Mouse (Mus musculus) lung, postnatal 0 days (tissue): ENCODE measurements at regions not wholly inside any gene's neighbourhood (a gene's known extent, or its start where the extent isn't known, plus 50 kb on each side); places are given as distances from the start of the nearest gene placed in this dataset.

Source experiments
- ATAC-seq: fragments of 200-750 bp; cut with Nextera tagmentation; 2 replicates; pipeline ENCODE4 v1.8.0; 2017; ENCODE audit warnings: moderate library complexity
- DNase-seq: peaks from one replicate; pipeline ENCODE4 v3.0.0-alpha.2; 2016; ENCODE audit warnings: low spot score
- H3K27ac ChIP-seq: fragments of 300-500 bp; sonication (generic); 2 replicates; pipeline ENCODE4 v1.5.1; 2014; ENCODE audit warnings: antibody characterized with exemption, mild to moderate bottlenecking, low read length, mixed read lengths
- H3K27me3 ChIP-seq: fragments of 300-500 bp; sonication (generic); replicated peaks from 2 replicates; pipeline ENCODE4 v1.6.1; 2014; ENCODE audit warnings: low read length, mixed read lengths; ENCODE audit not compliant: insufficient read depth
- H3K36me3 ChIP-seq: fragments of 300-500 bp; sonication (generic); 2 replicates; pipeline ENCODE4 v1.6.1; 2014; ENCODE audit warnings: low read length, mixed read lengths; ENCODE audit not compliant: insufficient read depth
- H3K4me1 ChIP-seq: fragments of 300-500 bp; sonication (generic); 2 replicates; pipeline ENCODE4 v1.6.1; 2014; ENCODE audit warnings: antibody characterized with exemption, low read depth, low read length, mixed read lengths; ENCODE audit not compliant: insufficient read depth
- H3K4me2 ChIP-seq: fragments of 300-500 bp; sonication (generic); replicated peaks from 2 replicates; pipeline ENCODE4 v1.6.1; 2014; ENCODE audit warnings: low read depth, mild to moderate bottlenecking, low read length, moderate library complexity, mixed read lengths
- H3K4me3 ChIP-seq: fragments of 300-500 bp; sonication (generic); 2 replicates; pipeline ENCODE4 v1.5.1; 2014; ENCODE audit warnings: low read depth, low read length
- H3K9ac ChIP-seq: fragments of 300-500 bp; sonication (generic); replicated peaks from 2 replicates; pipeline ENCODE4 v1.6.1; 2014; ENCODE audit warnings: low read depth, mild to moderate bottlenecking
- H3K9me3 ChIP-seq: fragments of 300-500 bp; sonication (generic); 2 replicates; pipeline ENCODE4 v1.6.1; 2016; ENCODE audit warnings: low read length, mixed read lengths
- CTCF ChIP-seq: IDR thresholded peaks from 2 replicates; pipeline ENCODE4 v1.5.1; 2016; ENCODE audit warnings: antibody characterized with exemption, mild to moderate bottlenecking
- EP300 ChIP-seq: IDR thresholded peaks from 2 replicates; pipeline ENCODE4 v1.6.1; 2016; ENCODE audit warnings: antibody characterized with exemption, mild to moderate bottlenecking, control low read depth
- WGBS: fragments of 180-500 bp; shearing (Covaris S2); extraction: QIAGEN DNeasy Blood & Tissue Kit; methylation state at CpG from one replicate; pipeline ENCODE4 v1.1.7; 2014; 5-methylcytosine and 5-hydroxymethylcytosine counted together

DNA sequence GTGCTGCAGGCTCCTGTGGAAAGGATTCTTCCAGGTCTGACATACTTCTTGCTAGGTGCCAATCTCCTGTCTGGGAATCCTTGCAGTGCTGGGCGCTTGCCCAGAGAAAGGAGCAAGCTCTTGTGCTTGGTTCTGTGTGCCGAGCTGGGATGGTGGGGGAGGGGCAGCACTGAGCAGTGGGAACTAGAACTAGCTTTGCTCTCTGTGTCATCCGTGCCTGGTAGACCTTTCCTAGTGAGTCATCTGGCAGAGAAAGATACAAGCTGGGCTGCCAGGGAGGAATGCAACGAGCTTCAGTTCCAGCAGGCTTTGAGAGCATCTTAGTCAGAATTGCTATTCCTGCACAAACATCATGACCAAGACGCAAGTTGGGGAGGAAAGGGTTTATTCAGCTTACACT is 108.6 kb downstream of the 1810013L24Rik start:
- H3K27ac ChIP-seq: no peak overlapping the region
- no peaks in the 10 kb centered on the region for H3K9me3 ChIP-seq
- ATAC-seq (no peak), DNase-seq (peak; percentile 8)
- H3K9ac ChIP-seq: no peak overlapping the region
- H3K4me3 ChIP-seq: no peak overlapping the region
- H3K4me2 ChIP-seq: no peak overlapping the region
- no peaks in the 10 kb centered on the region for H3K36me3 ChIP-seq
- H3K4me1 ChIP-seq: no peaks in the 10 kb centered on the region
- TF ChIP-seq EP300 (no peak), CTCF (no peak)
- H3K27me3 ChIP-seq: no peaks in the 10 kb centered on the region
- 24% methylated on average over 5 of the region's 5 CpGs for WGBS

DNA sequence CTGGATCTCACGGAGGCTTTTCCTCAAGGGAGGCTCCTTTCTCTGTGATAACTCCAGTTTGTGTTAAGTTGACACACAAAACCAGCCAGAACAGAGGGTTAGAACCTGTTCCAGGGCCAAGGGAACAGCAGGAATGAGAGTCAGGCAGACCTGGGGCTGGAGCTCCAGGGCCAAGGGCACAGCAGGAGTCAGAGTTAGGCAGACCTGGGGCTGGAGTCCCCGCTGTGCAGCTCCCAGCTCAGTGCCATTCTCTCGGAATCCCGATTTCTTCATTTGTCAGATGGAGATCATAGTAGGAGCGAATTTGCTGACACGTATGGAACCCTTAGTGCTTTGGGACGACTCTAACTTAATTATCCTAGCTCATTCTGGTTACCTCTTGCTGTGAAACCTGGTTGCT is 109.2 kb downstream of the 1810013L24Rik start:
- Histone ChIP-seq H3K4me1 (no peaks in the 10 kb centered on the region), H3K9ac (no peak overlapping the region), H3K36me3 (no peaks in the 10 kb centered on the region), H3K9me3 (no peaks in the 10 kb centered on the region), H3K27me3 (no peaks in the 10 kb centered on the region), H3K4me3 (no peak overlapping the region), H3K4me2 (no peak overlapping the region), H3K27ac (no peak overlapping the region)
- DNase-seq: no peak
- ATAC-seq: no peak
- no peak for TF ChIP-seq CTCF
- no peak for TF ChIP-seq EP300
- WGBS: 48% methylated on average over 7 of the region's 7 CpGs

GRCm38 (mm10) chr16:8944412-8945102 is 114.7 kb downstream of the 1810013L24Rik start:
- no peaks in the 10 kb centered on the region for H3K27me3 ChIP-seq
- no peak for DNase-seq
- no peak overlapping the region for H3K4me2 ChIP-seq
- WGBS: 28% methylated on average over 5 of the region's 5 CpGs
- H3K9ac ChIP-seq: no peak overlapping the region
- H3K9me3 ChIP-seq: no peaks in the 10 kb centered on the region
- H3K36me3 ChIP-seq: no peaks in the 10 kb centered on the region
- no peak overlapping the region for H3K4me3 ChIP-seq
- no peak for ATAC-seq
- H3K27ac ChIP-seq: no peak overlapping the region
- TF ChIP-seq EP300: no peak
- TF ChIP-seq CTCF: no peak
- H3K4me1 ChIP-seq: no peaks in the 10 kb centered on the region

- H3K36me3 ChIP-seq: no peaks in the 10 kb centered on the region
- ATAC-seq (no peak; the same call in 1 of the 2 replicates), DNase-seq (peak; percentile 21)
- H3K4me2 ChIP-seq: no peak overlapping the region
- H3K9me3 ChIP-seq: no peaks in the 10 kb centered on the region
- no peak overlapping the region for H3K9ac ChIP-seq
- H3K4me1 ChIP-seq: no peaks in the 10 kb centered on the region
- no peaks in the 10 kb centered on the region for H3K27me3 ChIP-seq
- no peak for TF ChIP-seq EP300
- no peak for TF ChIP-seq CTCF
- no peak overlapping the region for H3K27ac ChIP-seq
- 38% methylated on average over 5 of the region's 5 CpGs for WGBS
- no peak overlapping the region for H3K4me3 ChIP-seq
Measured at GRCm38 (mm10) chr16:8947846-8948245, 117.9 kb downstream of the 1810013L24Rik start.

DNA sequence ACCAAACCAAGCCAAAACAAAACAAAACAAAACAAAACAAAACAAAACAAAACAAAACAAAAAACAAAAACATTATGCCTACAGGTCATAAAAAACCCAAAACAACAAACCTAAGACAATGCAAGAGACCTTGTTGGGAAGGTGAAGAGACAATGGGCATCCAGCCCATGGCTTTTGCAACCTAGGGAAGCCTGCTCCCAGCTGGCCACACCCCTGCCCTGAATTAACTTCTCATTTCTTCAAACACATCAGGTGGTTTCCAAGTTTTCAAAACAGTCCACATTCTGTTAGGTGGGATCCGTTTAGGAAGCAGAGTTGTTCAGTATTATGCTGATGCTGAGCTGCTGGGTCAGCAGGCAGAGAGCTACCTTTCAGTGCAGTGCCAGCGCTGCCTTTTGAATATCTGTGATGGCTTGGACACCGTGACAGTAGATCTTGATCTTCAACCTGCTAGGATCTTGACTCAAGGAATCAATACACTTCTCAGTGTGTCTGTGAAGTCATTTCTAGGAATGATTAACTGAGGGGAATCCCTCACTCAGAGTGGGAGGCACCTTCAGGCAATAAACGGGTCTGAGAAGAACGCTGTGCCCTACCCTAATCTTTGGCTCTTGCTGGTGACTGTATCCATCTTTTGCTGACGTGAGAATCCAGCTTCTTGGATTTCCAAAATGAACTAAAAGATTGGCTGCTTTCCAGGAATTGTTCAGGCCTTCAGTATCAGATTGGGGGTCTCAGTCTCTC is 121.4 kb downstream of the 1810013L24Rik start:
- 56% methylated on average over 6 of the region's 6 CpGs for WGBS

DNA sequence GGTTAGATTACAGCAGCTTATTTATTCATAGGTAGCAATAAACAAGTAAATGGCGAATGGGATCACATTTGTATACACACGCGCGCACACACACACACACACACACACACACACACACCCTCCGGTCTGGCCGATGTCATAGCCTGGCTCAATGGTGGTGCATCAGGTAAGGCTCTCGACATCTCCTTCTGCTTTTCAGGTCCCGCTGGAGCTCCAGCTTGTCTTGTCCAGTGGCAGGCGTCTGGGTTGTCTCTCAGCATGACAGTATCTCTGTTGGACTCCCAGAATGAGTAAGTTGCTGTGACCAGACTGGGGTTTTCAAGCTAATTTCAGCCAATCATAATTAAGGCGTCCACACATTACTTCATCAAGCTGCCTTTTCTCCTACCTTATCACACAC is 131.8 kb downstream of the 1810013L24Rik start:
- DNase-seq: no peak

More for the DNA sequence above, 121.4 kb downstream of the 1810013L24Rik start:
- Histone ChIP-seq H3K27ac (no peak overlapping the region), H3K9me3 (no peaks in the 10 kb centered on the region), H3K9ac (no peak overlapping the region), H3K4me2 (no peak overlapping the region), H3K36me3 (no peaks in the 10 kb centered on the region), H3K4me1 (no peaks in the 10 kb centered on the region), H3K4me3 (no peak overlapping the region), H3K27me3 (no peaks in the 10 kb centered on the region)
- TF ChIP-seq EP300 (no peak), CTCF (no peak)
- ATAC-seq (no peak), DNase-seq (no peak)

More for the DNA sequence above, 131.8 kb downstream of the 1810013L24Rik start:
- ATAC-seq: no peak
- WGBS: 65% methylated on average over 10 of the region's 10 CpGs
- Histone ChIP-seq H3K9ac (no peak overlapping the region), H3K4me1 (no peaks in the 10 kb centered on the region), H3K36me3 (no peaks in the 10 kb centered on the region), H3K9me3 (no peaks in the 10 kb centered on the region), H3K27me3 (no peaks in the 10 kb centered on the region), H3K4me3 (no peak overlapping the region), H3K27ac (no peak overlapping the region), H3K4me2 (no peak overlapping the region)
- no peak for TF ChIP-seq CTCF
- TF ChIP-seq EP300: no peak
